Comparison of ENCODE assay signal across 8 mouse cellular contexts in the genomic region with DNA sequence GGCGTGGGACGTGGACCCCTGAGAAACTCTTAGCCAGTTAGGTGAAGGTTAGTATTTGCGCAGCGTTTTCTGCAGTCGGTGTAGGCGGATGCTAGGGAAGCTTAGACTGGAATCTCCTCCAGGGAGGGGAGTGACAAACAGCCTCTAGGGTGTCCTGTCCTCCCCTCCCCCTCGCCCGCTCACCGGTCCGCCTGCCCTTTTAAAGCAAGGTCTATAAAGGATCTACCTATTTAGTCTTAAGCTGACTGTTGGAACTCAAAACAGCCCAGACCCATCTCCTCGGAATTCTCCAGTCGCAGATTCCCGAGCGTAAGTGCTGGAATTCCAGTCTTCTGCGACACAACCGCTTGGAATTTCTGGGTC. TPM values are rescaled to one million over a fixed set of nuclear protein-coding genes. Genes with fewer than 3 reads are reported as not detected.
A peak's percentile ranks its signal among the peaks of the same experiment; 100 is the strongest.
DNase-seq lines count a peak whose midpoint lies in the region; ATAC-seq lines count a peak whose summit lies in the region.

A gene (plus strand): TSS at position 229 of the 363 bp plus-strand sequence.

- H3K36me3 ChIP-seq in forebrain, embryonic 15.5 days = no peaks in the 10 kb centered on the region
- no peaks in the 10 kb centered on the region for H3K36me3 ChIP-seq in hindbrain, embryonic 12.5 days
- H3K36me3 ChIP-seq in limb, embryonic 10.5 days = no peaks in the 10 kb centered on the region
- H3K36me3 ChIP-seq in midbrain, embryonic 15.5 days (replicated peaks) = no peaks in the 10 kb centered on the region

- peak within 1 kb of the TSS; percentile 54 for H3K9ac ChIP-seq in forebrain, embryonic 15.5 days (replicated peaks)
- peak within 1 kb of the TSS; percentile 64 for H3K9ac ChIP-seq in hindbrain, embryonic 12.5 days
- H3K9ac ChIP-seq in midbrain, embryonic 15.5 days = peak within 1 kb of the TSS; percentile 41

- peaks cover 16% of the 10 kb centered on the region for H3K4me1 ChIP-seq in forebrain, embryonic 15.5 days
- H3K4me1 ChIP-seq in hindbrain, embryonic 12.5 days = peaks cover 14% of the 10 kb centered on the region
- peaks cover 24% of the 10 kb centered on the region for H3K4me1 ChIP-seq in limb, embryonic 10.5 days
- peaks cover 19% of the 10 kb centered on the region for H3K4me1 ChIP-seq in midbrain, embryonic 15.5 days

- WGBS in forebrain, embryonic 15.5 days = under 1% methylated on average over 16 of the region's 16 CpGs
- under 1% methylated on average over 16 of the region's 16 CpGs for WGBS in hindbrain, embryonic 12.5 days
- under 1% methylated on average over 16 of the region's 16 CpGs for WGBS in limb, embryonic 10.5 days
- WGBS in midbrain, embryonic 15.5 days = 0% methylated on average over 16 of the region's 16 CpGs

- no peaks in the 10 kb centered on the region for H3K9me3 ChIP-seq in forebrain, embryonic 15.5 days
- no peaks in the 10 kb centered on the region for H3K9me3 ChIP-seq in hindbrain, embryonic 12.5 days (replicated peaks)
- H3K9me3 ChIP-seq in limb, embryonic 10.5 days (replicated peaks) = no peaks in the 10 kb centered on the region
- H3K9me3 ChIP-seq in midbrain, embryonic 15.5 days = 0 out of 2 replicates have a peak, but pooled peaks cover 5% of the 10 kb centered on the region

- H3K27ac ChIP-seq in forebrain, embryonic 15.5 days (replicated peaks) = no peak within 1 kb of the TSS
- no peak within 1 kb of the TSS for H3K27ac ChIP-seq in hindbrain, embryonic 12.5 days
- peak within 1 kb of the TSS; percentile 69; the same call in 1 of the 2 replicates for H3K27ac ChIP-seq in limb, embryonic 10.5 days
- H3K27ac ChIP-seq in midbrain, embryonic 15.5 days = no peak within 1 kb of the TSS

- H3K27me3 ChIP-seq in forebrain, embryonic 15.5 days = peaks cover 39% of the 10 kb centered on the region
- H3K27me3 ChIP-seq in hindbrain, embryonic 12.5 days = peaks cover 51% of the 10 kb centered on the region
- peaks cover 60% of the 10 kb centered on the region for H3K27me3 ChIP-seq in limb, embryonic 10.5 days (ENCODE audit: low read depth, poor library complexity, severe bottlenecking)
- H3K27me3 ChIP-seq in midbrain, embryonic 15.5 days (replicated peaks) = peaks cover 43% of the 10 kb centered on the region

- peak within 1 kb of the TSS; percentile 52 for H3K4me3 ChIP-seq in forebrain, embryonic 15.5 days
- peak within 1 kb of the TSS; percentile 55 for H3K4me3 ChIP-seq in hindbrain, embryonic 12.5 days
- peak within 1 kb of the TSS; percentile 73 for H3K4me3 ChIP-seq in limb, embryonic 10.5 days
- peak within 1 kb of the TSS; percentile 53 for H3K4me3 ChIP-seq in midbrain, embryonic 15.5 days

- ATAC-seq in forebrain, embryonic 15.5 days (replicated peaks) = peak; percentile 53; the same call in 1 of the 2 replicates
- no peak for ATAC-seq in hindbrain, embryonic 12.5 days (ENCODE audit: low FRiP score)
- no peak for ATAC-seq in midbrain, embryonic 15.5 days (replicated peaks)

- H3K4me2 ChIP-seq in forebrain, embryonic 15.5 days (replicated peaks) = peak within 1 kb of the TSS; percentile 97
- H3K4me2 ChIP-seq in hindbrain, embryonic 12.5 days (replicated peaks) = peak within 1 kb of the TSS; percentile 99
- H3K4me2 ChIP-seq in midbrain, embryonic 15.5 days = peak within 1 kb of the TSS; percentile 99

- peak; percentile 15 for DNase-seq in layer of hippocampus, adult 11-12 months (ENCODE audit: low spot score)
- DNase-seq in layer of hippocampus, adult 9-11 months = no peak
- DNase-seq in adrenal gland, postnatal 25 days = peak; percentile 32
- DNase-seq in limb, embryonic 10.5 days (ENCODE audit: low spot score) = peak; percentile 68
- peak; percentile 14 to 39 for DNase-seq in urinary bladder, postnatal 36 days (ENCODE audit: low spot score in 2 of 2)

RNA-seq across cellular contexts. Expression of the gene that starts here (rescaled TPM):
- total RNA-seq in adrenal gland, postnatal 25 days (2021) = 5.0 and 8.7 TPM in 2 replicates
- 0.70 and 0.73 TPM in 2 replicates for polyA plus RNA-seq in forebrain, embryonic 15.5 days (2015; fragmentation: Nextera tagmentation; extraction: Ambion mirVana)
- polyA plus RNA-seq in hindbrain, embryonic 12.5 days (2016; fragmentation: Nextera tagmentation; extraction: Ambion mirVana) = 0.74 and 1.4 TPM in 2 replicates
- 0.59 and 0.61 TPM in 2 replicates for polyA plus RNA-seq in limb, embryonic 10.5 days (2016; fragmentation: Nextera tagmentation; extraction: Ambion mirVana)
- 0.36 and 0.41 TPM in 2 replicates for polyA plus RNA-seq in midbrain, embryonic 15.5 days (2015; fragmentation: Nextera tagmentation; extraction: Ambion mirVana)

Comparison
In these comparisons a context has a peak if more than half of its experiments do, and no peak if none do; other contexts are left out.
1. Peak in ATAC-seq, H3K4me3 ChIP-seq, H3K9ac ChIP-seq and H3K4me2 ChIP-seq in forebrain, embryonic 15.5 days; RNA of the gene not detected or under 1 TPM.
2. Peak in DNase-seq, H3K4me3 ChIP-seq and H3K27ac ChIP-seq in limb, embryonic 10.5 days; RNA of the gene not detected or under 1 TPM.